Mouse (Mus musculus): ENCODE results near the gene Mycbp2.

DNA sequence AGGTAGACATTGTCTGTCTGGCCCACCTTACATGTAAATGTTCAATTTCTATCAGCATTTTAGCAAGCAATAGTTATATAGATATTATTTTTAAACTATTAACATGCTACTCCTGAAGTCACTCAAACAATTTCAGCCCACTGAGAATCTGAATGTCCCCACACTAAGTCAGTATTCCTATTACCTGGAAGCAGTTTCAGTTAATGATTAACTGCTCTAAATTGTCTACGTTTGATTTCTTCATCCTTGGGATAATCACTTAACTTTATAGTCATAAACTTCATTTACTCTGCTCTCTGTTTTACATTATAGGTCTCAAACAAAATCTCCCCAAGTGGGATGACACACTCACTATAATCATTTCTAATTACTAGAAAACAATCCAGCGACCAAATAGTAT lies 60.0 kb downstream of the Mycbp2 start:
- no peak for TF ChIP-seq CTCF (IDR thresholded peaks at IDR 0.05)
- TF ChIP-seq POLR2A (IDR thresholded peaks at IDR 0.05; ENCODE audit: insufficient read depth, low read depth, low read length), result no peak
- no peak for TF ChIP-seq EP300 (IDR thresholded peaks at IDR 0.05; ENCODE audit: insufficient read depth, low read depth, low read length)

All from heart, adult 2 months (tissue).